Mouse (Mus musculus) myocyte (in vitro differentiated cells): ENCODE measurements around the gene Zswim3. TPM values are rescaled to one million over a fixed set of nuclear protein-coding genes. Genes with fewer than 3 reads are reported as not detected.

ENCODE experiments used
- H3K27me3 ChIP-seq: one replicate; pipeline ENCODE4 v1.6.1; 2011; ENCODE audit not compliant: control insufficient read depth, insufficient read depth, insufficient read length
- H3K36me3 ChIP-seq: one replicate; pipeline ENCODE4 v1.6.1; 2011; ENCODE audit not compliant: control insufficient read depth, insufficient read depth
- H3K4me2 ChIP-seq: one replicate; pipeline ENCODE4 v1.6.1; 2011; ENCODE audit warnings: low read depth, control low read depth
- H3K4me3 ChIP-seq: one replicate; pipeline ENCODE4 v1.5.1; 2011; ENCODE audit warnings: mild to moderate bottlenecking, control low read depth, moderate library complexity
- H3K79me2 ChIP-seq: one replicate; pipeline ENCODE4 v1.6.1; 2011; ENCODE audit not compliant: control insufficient read depth, insufficient read depth
- H3ac ChIP-seq: one replicate; pipeline ENCODE4 v1.6.1; 2011; ENCODE audit not compliant: control insufficient read depth, insufficient read length
- CEBPB ChIP-seq: IDR thresholded peaks from 2 replicates; pipeline ENCODE4 v1.6.1; 2011; ENCODE audit warnings: mild to moderate bottlenecking, moderate library complexity; ENCODE audit not compliant: poor library complexity, insufficient read depth, severe bottlenecking
- E2F4 ChIP-seq: IDR thresholded peaks from one replicate; pipeline ENCODE4 v1.6.1; 2011; ENCODE audit warnings: mild to moderate bottlenecking, control low read depth, moderate library complexity; ENCODE audit not compliant: insufficient read depth
- MAX ChIP-seq: IDR thresholded peaks from one replicate; pipeline ENCODE4 v1.6.1; 2011; ENCODE audit warnings: low read depth, mild to moderate bottlenecking, control low read depth
- MYOD1 ChIP-seq, 3 experiments: IDR thresholded peaks; one replicate each; pipeline ENCODE4 v1.6.1; 2011; ENCODE audit warnings: control low read depth in 2 of 3, low read depth in 2 of 3, mild to moderate bottlenecking in 2 of 3, moderate library complexity in 1 of 3; ENCODE audit not compliant: insufficient read length in 2 of 3, control insufficient read depth in 1 of 3
- MYOG ChIP-seq, 3 experiments: IDR thresholded peaks; one replicate each; pipeline ENCODE4 v1.6.1; 2011; ENCODE audit warnings: control low read depth in 2 of 3, low read depth in 2 of 3, mild to moderate bottlenecking in 2 of 3; ENCODE audit not compliant: insufficient read length in 2 of 3, control insufficient read depth in 1 of 3, insufficient read depth in 1 of 3
- POLR2A ChIP-seq: IDR thresholded peaks from one replicate; pipeline ENCODE4 v1.6.1; 2011; ENCODE audit warnings: low read depth, mild to moderate bottlenecking, control low read depth, moderate library complexity; ENCODE audit not compliant: insufficient read length
- POLR2AphosphoS2 ChIP-seq: IDR thresholded peaks from one replicate; pipeline ENCODE4 v1.6.1; 2011; ENCODE audit warnings: low read depth, control low read depth; ENCODE audit not compliant: insufficient read length
- REST ChIP-seq: IDR thresholded peaks from one replicate; pipeline ENCODE4 v1.6.1; 2011; ENCODE audit warnings: mild to moderate bottlenecking, control low read depth, moderate library complexity; ENCODE audit not compliant: insufficient read depth, insufficient read length
- SRF ChIP-seq: IDR thresholded peaks from one replicate; pipeline ENCODE4 v1.6.1; 2011; ENCODE audit warnings: low read depth; ENCODE audit not compliant: control insufficient read depth, insufficient read length
- TCF12 ChIP-seq: IDR thresholded peaks from one replicate; pipeline ENCODE4 v1.6.1; 2011; ENCODE audit warnings: mild to moderate bottlenecking, control low read depth; ENCODE audit not compliant: poor library complexity, insufficient read depth, severe bottlenecking
- TCF3 ChIP-seq: IDR thresholded peaks from one replicate; pipeline ENCODE4 v1.6.1; 2011; ENCODE audit warnings: low read depth, control low read depth; ENCODE audit not compliant: insufficient read length
- USF1 ChIP-seq: IDR thresholded peaks from one replicate; pipeline ENCODE4 v1.6.1; 2011; ENCODE audit warnings: low read depth, mild to moderate bottlenecking, control low read depth, moderate library complexity
- polyA plus RNA-seq: library from polyadenylated mRNA; unstranded; fragments of >200 nt; fragmentation: generic; extraction: Trizol; gene quantifications from one replicate; pipeline ENCODE4 v1.2.1, GENCODE M21; 2012; ENCODE audit warnings: missing spikeins

The Zswim3 gene
- polyA plus RNA-seq, 1 experiment = 3.3 TPM

GRCm38 (mm10) chr2:164779481-164780086, 25.3 kb upstream of the Zswim3 start, which contains the start of gene Tnnc2:
Gene Tnnc2, minus strand, starts transcription at chr2:164779967.
- Histone ChIP-seq H3K4me2 (peak within 1 kb of the TSS; percentile 75), H3ac (no peak within 1 kb of the TSS), H3K36me3 (no peaks in the 10 kb centered on the region), H3K79me2 (peaks cover 8% of the 10 kb centered on the region), H3K27me3 (no peaks in the 10 kb centered on the region), H3K4me3 (peak within 1 kb of the TSS; percentile 43)
- TF ChIP-seq USF1 (no peak), E2F4 (no peak), MAX (no peak), REST (no peak), POLR2A (peak; percentile 76), MYOD1 (IDR thresholded peaks at IDR 0.05; ENCODE audit: control insufficient read depth in 1 of 3, insufficient read length in 2 of 3, low read depth in 2 of 3) (peak in 1 of 3 experiments; percentile 57), TCF3 (no peak), TCF12 (no peak), CEBPB (no peak), POLR2AphosphoS2 (peak; percentile 94), MYOG (IDR thresholded peaks at IDR 0.05; ENCODE audit: control insufficient read depth in 1 of 3, insufficient read depth in 1 of 3, insufficient read length in 2 of 3, low read depth in 2 of 3) (peak in 2 of 3 experiments; percentile 33 to 61), SRF (peak; percentile 97)

DNA sequence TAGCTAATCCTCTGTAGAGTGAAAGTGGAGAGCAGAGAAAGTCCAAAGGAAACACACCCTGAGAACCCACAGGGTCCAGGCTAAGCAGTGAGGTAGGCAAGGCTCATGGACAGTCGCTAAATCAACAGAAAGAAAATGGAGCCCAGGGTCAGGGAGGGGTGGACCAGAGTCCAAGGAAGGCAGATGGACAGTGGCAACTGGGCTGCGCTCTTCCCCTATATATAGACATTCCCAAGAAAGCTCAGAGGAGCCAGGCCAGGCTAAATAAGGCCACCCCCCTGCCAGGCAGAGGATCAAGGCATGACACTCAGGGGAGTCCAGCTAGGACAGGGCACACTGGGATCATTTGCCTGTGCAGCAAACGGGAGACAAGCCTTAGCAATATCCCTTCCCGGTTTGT, 23.0 kb upstream of the Zswim3 start:
- no peaks in the 10 kb centered on the region for H3K36me3 ChIP-seq
- peaks cover 8% of the 10 kb centered on the region for H3K79me2 ChIP-seq
- no peak overlapping the region for H3ac ChIP-seq
- peak overlapping the region; percentile 56 for H3K4me2 ChIP-seq
- no peaks in the 10 kb centered on the region for H3K27me3 ChIP-seq
- TF ChIP-seq TCF12 (peak; percentile 25), REST (no peak), SRF (peak; percentile 95), E2F4 (no peak), MYOD1 (IDR thresholded peaks at IDR 0.05; ENCODE audit: control insufficient read depth in 1 of 3, insufficient read length in 2 of 3, low read depth in 2 of 3) (peak; percentile 88 to 97 (median 92)), POLR2AphosphoS2 (no peak), USF1 (no peak), MAX (no peak), POLR2A (peak; percentile 48), MYOG (IDR thresholded peaks at IDR 0.05; ENCODE audit: control insufficient read depth in 1 of 3, insufficient read depth in 1 of 3, insufficient read length in 2 of 3, low read depth in 2 of 3) (peak in 1 of 3 experiments; percentile 24), TCF3 (peak; percentile 17), CEBPB (no peak)
- H3K4me3 ChIP-seq = no peak overlapping the region

DNA sequence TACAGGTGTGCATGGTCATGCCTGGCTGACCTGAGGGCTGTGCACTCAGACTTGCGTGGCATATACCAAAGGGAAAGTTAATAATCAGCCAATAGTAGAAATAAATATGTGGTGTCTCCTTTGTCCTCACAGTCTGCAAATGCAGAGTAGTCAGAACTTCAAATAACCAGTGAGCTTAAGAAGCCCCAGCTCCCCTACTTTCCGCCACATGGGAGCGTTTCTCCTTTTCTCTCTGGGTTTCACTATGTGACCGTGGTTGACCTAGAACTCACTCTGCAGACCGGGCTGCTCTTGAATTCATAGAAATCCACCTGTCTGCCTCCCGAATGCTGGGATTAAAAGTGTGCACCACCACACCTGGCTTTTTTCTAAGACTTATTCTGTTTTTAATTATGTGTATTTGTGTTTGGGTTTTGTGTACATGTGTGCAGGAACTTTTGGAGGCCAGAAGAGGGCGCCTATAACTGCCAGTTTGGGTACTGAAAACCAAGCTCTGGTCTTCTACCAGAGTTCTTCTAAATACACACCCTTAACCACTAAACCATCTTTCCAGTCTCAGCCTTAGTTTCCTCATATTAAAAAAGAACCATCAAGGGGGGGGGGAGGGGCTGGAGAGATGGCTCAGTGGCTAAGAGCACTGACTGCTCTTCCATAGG, 20.8 kb upstream of the Zswim3 start:
- H3K79me2 ChIP-seq = no peaks in the 10 kb centered on the region
- H3K36me3 ChIP-seq = peaks cover 10% of the 10 kb centered on the region
- no peak overlapping the region for H3K4me2 ChIP-seq
- peak overlapping the region; percentile 46 for H3K4me3 ChIP-seq
- no peak overlapping the region for H3ac ChIP-seq
- no peaks in the 10 kb centered on the region for H3K27me3 ChIP-seq
- no peak for TF ChIP-seq TCF3
- TF ChIP-seq USF1 = no peak

DNA sequence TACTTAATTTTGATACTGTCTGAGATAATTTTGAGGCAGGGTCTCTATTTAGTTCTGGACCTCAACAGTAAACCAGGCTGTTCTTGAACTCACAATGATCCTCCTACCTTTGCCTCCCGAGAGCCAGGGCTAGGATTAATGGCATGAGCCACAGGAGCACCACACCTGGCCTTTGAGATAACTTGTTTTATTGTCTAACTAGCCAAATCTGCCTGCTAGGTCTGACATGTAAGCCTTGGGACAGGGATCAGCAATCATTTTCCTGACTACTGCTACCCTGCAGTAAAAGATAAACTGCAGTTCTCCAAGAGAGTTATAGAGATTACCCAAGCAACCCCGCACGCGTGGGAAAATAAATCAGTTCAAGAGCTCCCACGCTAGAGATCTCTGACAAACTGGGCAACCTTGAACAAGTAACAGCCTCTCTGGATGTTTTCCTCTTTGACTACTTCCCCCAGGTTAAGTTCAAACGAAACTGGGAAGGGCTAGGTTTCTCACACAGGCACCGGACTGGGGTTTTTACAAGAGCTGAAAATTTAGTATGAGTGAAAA, 20.0 kb upstream of the Zswim3 start:
- Histone ChIP-seq H3ac (peak overlapping the region; percentile 70), H3K79me2 (no peaks in the 10 kb centered on the region), H3K27me3 (no peaks in the 10 kb centered on the region), H3K36me3 (peaks cover 10% of the 10 kb centered on the region), H3K4me2 (peak overlapping the region; percentile 98), H3K4me3 (peak overlapping the region; percentile 46)
- no peak for TF ChIP-seq USF1
- TF ChIP-seq SRF = no peak
- TF ChIP-seq POLR2A = no peak
- TF ChIP-seq REST = no peak
- TF ChIP-seq E2F4 = no peak
- TF ChIP-seq MYOG (IDR thresholded peaks at IDR 0.05; ENCODE audit: control insufficient read depth in 1 of 3, insufficient read depth in 1 of 3, insufficient read length in 2 of 3, low read depth in 2 of 3) = no peak
- no peak for TF ChIP-seq CEBPB
- no peak for TF ChIP-seq POLR2AphosphoS2
- TF ChIP-seq TCF3 = no peak
- no peak for TF ChIP-seq MAX
- TF ChIP-seq TCF12 = no peak
- TF ChIP-seq MYOD1 (IDR thresholded peaks at IDR 0.05; ENCODE audit: control insufficient read depth in 1 of 3, insufficient read length in 2 of 3, low read depth in 2 of 3) = no peak
